Mouse (Mus musculus): ENCODE data around the gene Rhox8. TPM values are rescaled to one million over a fixed set of nuclear protein-coding genes. Genes with fewer than 3 reads are reported as not detected.
A peak's percentile ranks its signal among the peaks of the same experiment; 100 is the strongest.
"Not testable (repeated sequence)": the region's sequence is repeated elsewhere in the genome, so short reads cannot be mapped to it uniquely, and the experiment has no call there.

Gene Rhox8
- polyA plus RNA-seq (2015; fragmentation: Nextera tagmentation; extraction: Ambion mirVana), result not detected in 2 replicates

DNA sequence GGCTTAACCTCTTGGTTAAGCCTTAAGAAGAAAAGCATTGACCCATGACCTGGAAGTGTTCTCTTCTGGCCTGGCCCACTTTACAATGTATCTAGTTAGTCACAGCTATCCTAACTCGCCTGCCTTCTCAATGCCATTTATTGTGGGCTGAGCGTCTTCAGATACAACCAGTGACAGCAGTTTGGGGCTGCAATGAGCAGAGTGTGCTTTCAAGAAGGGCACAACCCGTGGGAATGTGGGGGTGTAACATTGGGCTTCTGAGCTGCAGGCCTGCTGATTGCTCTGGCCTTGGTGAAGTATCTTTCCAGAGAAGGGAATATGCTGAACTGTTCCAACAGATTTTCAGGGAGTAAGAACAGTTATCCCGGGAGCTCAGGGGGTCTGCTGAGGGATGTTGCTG is at the start of gene Rhox8:
Gene Rhox8 (minus strand): TSS at position 101 of the 400 bp plus-strand sequence.
- TF ChIP-seq CTCF (IDR thresholded peaks at IDR 0.05) (no peak), EP300 (IDR thresholded peaks at IDR 0.05) (no peak)
- no peak for DNase-seq (ENCODE audit: low spot score)
- H3K4me1 ChIP-seq (ENCODE audit: insufficient read depth, low read depth, low read length), result no peaks in the 10 kb centered on the region
- H3K27me3 ChIP-seq (replicated peaks; ENCODE audit: insufficient read depth, low read length), result no peaks in the 10 kb centered on the region
- H3K4me3 ChIP-seq (ENCODE audit: low read depth, low read length), result no peak within 1 kb of the TSS
- H3K9ac ChIP-seq (replicated peaks; ENCODE audit: low read depth), result no peak within 1 kb of the TSS
- ATAC-seq, result no peak
- H3K9me3 ChIP-seq (ENCODE audit: low read length), result no peaks in the 10 kb centered on the region
- H3K27ac ChIP-seq (ENCODE audit: low read length), result no peak within 1 kb of the TSS
- H3K36me3 ChIP-seq (ENCODE audit: insufficient read depth, low read length), result no peaks in the 10 kb centered on the region
- H3K4me2 ChIP-seq (replicated peaks; ENCODE audit: low read depth, low read length), result no peak within 1 kb of the TSS
- 68% methylated on average over 4 of the region's 4 CpGs for WGBS

DNA sequence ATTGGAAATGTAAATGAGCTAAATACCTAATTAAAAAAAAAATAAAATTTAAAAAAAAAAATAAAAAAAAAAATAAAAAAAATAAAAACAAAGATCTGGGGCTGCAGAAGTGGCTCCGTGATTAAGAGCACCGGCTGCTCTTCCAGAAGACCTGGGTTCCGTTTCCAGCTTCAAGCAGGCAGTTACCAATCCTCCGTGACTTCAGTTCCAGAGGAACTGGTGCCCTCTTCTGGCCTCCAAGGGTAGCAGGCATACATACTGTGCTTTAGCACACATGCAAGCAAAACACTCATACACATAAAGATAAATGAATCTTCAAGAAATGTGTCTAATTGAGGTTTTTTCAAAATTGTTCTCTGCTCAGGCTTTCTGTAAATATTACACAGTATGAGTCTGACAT is 37.6 kb upstream of the Rhox8 start:
- DNase-seq (ENCODE audit: low spot score) (no peak), ATAC-seq (no peak)
- Histone ChIP-seq H3K9me3 (ENCODE audit: low read length) (no peaks in the 10 kb centered on the region), H3K27me3 (replicated peaks; ENCODE audit: insufficient read depth, low read length) (no peaks in the 10 kb centered on the region), H3K36me3 (ENCODE audit: insufficient read depth, low read length) (no peaks in the 10 kb centered on the region), H3K4me2 (replicated peaks; ENCODE audit: low read depth, low read length) (no peak overlapping the region), H3K9ac (replicated peaks; ENCODE audit: low read depth) (no peak overlapping the region), H3K27ac (ENCODE audit: low read length) (no peak overlapping the region), H3K4me3 (ENCODE audit: low read depth, low read length) (no peak overlapping the region), H3K4me1 (ENCODE audit: insufficient read depth, low read depth, low read length) (no peaks in the 10 kb centered on the region)
- WGBS, result 75% methylated on average over 4 of the region's 4 CpGs
- TF ChIP-seq EP300 (IDR thresholded peaks at IDR 0.05), result no peak
- TF ChIP-seq CTCF (IDR thresholded peaks at IDR 0.05), result no peak

DNA sequence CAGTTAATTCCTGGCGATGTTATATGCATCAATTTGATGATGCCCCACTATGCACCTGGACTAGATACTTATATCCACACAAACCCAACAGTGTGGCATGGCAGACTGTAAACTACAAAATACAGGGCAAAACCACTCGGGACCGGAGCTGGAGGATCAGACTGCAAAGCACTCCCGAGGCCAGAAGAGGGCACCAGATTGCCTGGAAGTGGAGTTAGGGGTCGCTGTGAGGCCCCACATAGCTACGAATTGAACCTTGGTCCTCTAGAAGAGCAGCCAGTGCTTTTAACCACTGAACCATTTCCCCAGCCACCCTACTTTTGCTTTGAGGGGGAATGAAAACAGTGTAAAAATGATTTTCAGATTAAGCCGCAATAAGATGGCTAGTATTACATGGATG is 29.8 kb upstream of the Rhox8 start:
- 50% methylated on average over 7 of the region's 7 CpGs for WGBS
- Histone ChIP-seq H3K4me1 (ENCODE audit: insufficient read depth, low read depth, low read length) (no peaks in the 10 kb centered on the region), H3K9ac (replicated peaks; ENCODE audit: low read depth) (no peak overlapping the region), H3K9me3 (ENCODE audit: low read length) (no peaks in the 10 kb centered on the region), H3K27me3 (replicated peaks; ENCODE audit: insufficient read depth, low read length) (no peaks in the 10 kb centered on the region), H3K36me3 (ENCODE audit: insufficient read depth, low read length) (no peaks in the 10 kb centered on the region), H3K4me3 (ENCODE audit: low read depth, low read length) (no peak overlapping the region), H3K4me2 (replicated peaks; ENCODE audit: low read depth, low read length) (no peak overlapping the region), H3K27ac (ENCODE audit: low read length) (no peak overlapping the region)
- ATAC-seq (no peak), DNase-seq (ENCODE audit: low spot score) (no peak)
- TF ChIP-seq CTCF (IDR thresholded peaks at IDR 0.05), result no peak
- no peak for TF ChIP-seq EP300 (IDR thresholded peaks at IDR 0.05)

DNA sequence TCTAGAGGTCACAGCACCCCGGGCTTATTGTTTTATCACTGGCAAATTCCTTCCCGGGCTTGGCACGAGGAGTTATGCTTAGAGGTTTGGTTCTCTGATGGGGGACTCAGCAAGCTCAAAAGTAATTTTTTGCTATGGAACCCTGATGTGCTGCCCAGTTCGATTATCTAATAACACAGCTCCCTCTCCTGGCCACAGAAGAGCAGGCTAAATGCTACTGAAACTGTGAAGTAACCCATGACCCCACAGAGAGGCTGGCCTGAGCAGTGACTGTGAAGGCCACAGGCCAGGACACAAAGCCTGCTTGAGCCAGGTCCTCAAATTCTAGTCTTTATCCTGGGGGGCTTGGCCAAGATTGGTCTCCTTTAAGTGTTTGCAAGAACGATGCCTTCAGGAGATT is 25.0 kb upstream of the Rhox8 start:
- 64% methylated on average over 5 of the region's 5 CpGs for WGBS
- Histone ChIP-seq H3K4me3 (ENCODE audit: low read depth, low read length) (no peak overlapping the region), H3K4me1 (ENCODE audit: insufficient read depth, low read depth, low read length) (no peaks in the 10 kb centered on the region), H3K27ac (ENCODE audit: low read length) (no peak overlapping the region), H3K27me3 (replicated peaks; ENCODE audit: insufficient read depth, low read length) (no peaks in the 10 kb centered on the region), H3K36me3 (ENCODE audit: insufficient read depth, low read length) (no peaks in the 10 kb centered on the region), H3K9ac (replicated peaks; ENCODE audit: low read depth) (no peak overlapping the region), H3K4me2 (replicated peaks; ENCODE audit: low read depth, low read length) (no peak overlapping the region), H3K9me3 (ENCODE audit: low read length) (no peaks in the 10 kb centered on the region)
- ATAC-seq (no peak), DNase-seq (ENCODE audit: low spot score) (no peak)
- TF ChIP-seq CTCF (IDR thresholded peaks at IDR 0.05), result 0 out of 2 replicates have a peak, but pooled peaks have one; percentile 4
- TF ChIP-seq EP300 (IDR thresholded peaks at IDR 0.05), result no peak

DNA sequence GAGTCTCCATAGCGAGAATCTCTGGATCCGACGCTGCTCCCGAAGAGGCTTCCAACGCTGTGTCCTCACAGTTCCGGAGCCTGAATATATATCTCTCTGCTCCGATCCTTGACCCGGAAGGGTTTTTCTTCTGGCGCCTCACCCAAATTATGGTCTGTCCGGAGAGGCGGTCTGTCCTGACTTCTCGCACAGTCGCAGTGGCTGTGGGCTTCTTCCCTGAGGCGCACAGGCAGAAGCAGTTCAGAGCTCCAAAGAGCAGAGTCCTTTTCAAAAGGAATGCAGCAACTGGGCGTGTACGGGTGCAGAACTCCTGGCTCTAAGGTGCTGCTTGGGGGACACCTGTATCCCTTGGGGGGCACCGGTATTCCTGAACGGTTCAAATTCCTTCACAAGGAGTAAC is 22.9 kb upstream of the Rhox8 start, which contains the start of gene Rhox9:
Gene Rhox9 (minus strand): TSS at position 101 of the 400 bp plus-strand sequence.
- H3K4me3 ChIP-seq (ENCODE audit: low read depth, low read length); H3K27ac ChIP-seq (ENCODE audit: low read length); H3K27me3 ChIP-seq (replicated peaks; ENCODE audit: insufficient read depth, low read length); H3K4me1 ChIP-seq (ENCODE audit: insufficient read depth, low read depth, low read length); H3K4me2 ChIP-seq (replicated peaks; ENCODE audit: low read depth, low read length); H3K36me3 ChIP-seq (ENCODE audit: insufficient read depth, low read length); H3K9me3 ChIP-seq (ENCODE audit: low read length); DNase-seq (ENCODE audit: low spot score); ATAC-seq; H3K9ac ChIP-seq (replicated peaks; ENCODE audit: low read depth): not testable (repeated sequence)
- WGBS, result 79% methylated on average over 9 of the region's 18 CpGs

DNA sequence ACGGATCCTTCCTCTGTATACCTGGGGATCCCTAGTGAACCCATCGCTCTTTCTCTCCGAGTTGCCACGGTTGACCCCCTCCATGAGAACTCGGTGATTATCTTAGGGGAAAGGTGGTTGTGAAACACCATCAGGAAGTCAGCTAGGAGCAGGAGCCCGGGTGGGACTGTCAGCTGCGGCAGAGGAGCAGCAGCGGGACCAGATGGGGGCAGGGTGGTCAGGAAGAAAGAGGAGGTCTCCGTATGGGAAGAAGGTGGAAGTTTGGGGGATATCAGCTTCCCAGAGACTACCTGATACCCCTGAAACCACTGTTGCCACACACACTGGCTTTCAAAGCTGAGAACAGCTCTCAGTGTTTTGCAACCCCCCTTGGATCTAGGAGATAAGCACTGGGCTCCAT is 18.4 kb upstream of the Rhox8 start, which contains the start of gene Rhox7b:
Gene Rhox7b (minus strand): TSS at position 101 of the 400 bp plus-strand sequence.
- not testable (repeated sequence) for H3K4me3 ChIP-seq (ENCODE audit: low read depth, low read length); H3K36me3 ChIP-seq (ENCODE audit: insufficient read depth, low read length); H3K27me3 ChIP-seq (replicated peaks; ENCODE audit: insufficient read depth, low read length); H3K9ac ChIP-seq (replicated peaks; ENCODE audit: low read depth); H3K27ac ChIP-seq (ENCODE audit: low read length); H3K4me1 ChIP-seq (ENCODE audit: insufficient read depth, low read depth, low read length); ATAC-seq; DNase-seq (ENCODE audit: low spot score); H3K9me3 ChIP-seq (ENCODE audit: low read length); H3K4me2 ChIP-seq (replicated peaks; ENCODE audit: low read depth, low read length)
- WGBS, result 60% methylated on average over 9 of the region's 9 CpGs

DNA sequence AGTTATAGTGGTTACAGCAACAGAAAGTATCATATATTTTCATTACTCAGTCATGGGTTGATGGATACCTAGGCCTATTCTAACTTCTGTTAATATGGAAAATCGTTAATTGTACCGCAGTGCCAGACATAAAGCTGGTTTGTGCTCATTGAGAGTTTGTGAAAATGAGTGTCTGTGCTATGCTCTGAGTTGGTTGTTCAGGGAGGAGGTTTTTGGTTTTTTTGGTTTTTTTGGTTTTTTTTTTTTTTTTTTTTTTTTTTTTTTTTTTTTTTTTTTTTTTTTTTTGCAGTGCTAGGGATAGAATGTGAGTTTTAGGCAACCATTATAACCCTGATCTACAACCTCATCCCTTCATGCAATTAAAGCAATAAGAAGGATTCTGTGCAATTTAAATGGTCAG is 7.1 kb downstream of the Rhox8 start:
- TF ChIP-seq EP300 (IDR thresholded peaks at IDR 0.05) (no peak), CTCF (IDR thresholded peaks at IDR 0.05) (no peak)
- H3K36me3 ChIP-seq (ENCODE audit: insufficient read depth, low read length), result no peaks in the 10 kb centered on the region
- no peak overlapping the region for H3K27ac ChIP-seq (ENCODE audit: low read length)
- H3K27me3 ChIP-seq (replicated peaks; ENCODE audit: insufficient read depth, low read length), result no peaks in the 10 kb centered on the region
- H3K4me3 ChIP-seq (ENCODE audit: low read depth, low read length), result no peak overlapping the region
- H3K4me1 ChIP-seq (ENCODE audit: insufficient read depth, low read depth, low read length), result no peaks in the 10 kb centered on the region
- no peak for ATAC-seq
- no peak overlapping the region for H3K9ac ChIP-seq (replicated peaks; ENCODE audit: low read depth)
- 91% methylated on average over 2 of the region's 2 CpGs for WGBS
- H3K9me3 ChIP-seq (ENCODE audit: low read length), result no peaks in the 10 kb centered on the region
- DNase-seq (ENCODE audit: low spot score), result no peak
- H3K4me2 ChIP-seq (replicated peaks; ENCODE audit: low read depth, low read length), result no peak overlapping the region

DNA sequence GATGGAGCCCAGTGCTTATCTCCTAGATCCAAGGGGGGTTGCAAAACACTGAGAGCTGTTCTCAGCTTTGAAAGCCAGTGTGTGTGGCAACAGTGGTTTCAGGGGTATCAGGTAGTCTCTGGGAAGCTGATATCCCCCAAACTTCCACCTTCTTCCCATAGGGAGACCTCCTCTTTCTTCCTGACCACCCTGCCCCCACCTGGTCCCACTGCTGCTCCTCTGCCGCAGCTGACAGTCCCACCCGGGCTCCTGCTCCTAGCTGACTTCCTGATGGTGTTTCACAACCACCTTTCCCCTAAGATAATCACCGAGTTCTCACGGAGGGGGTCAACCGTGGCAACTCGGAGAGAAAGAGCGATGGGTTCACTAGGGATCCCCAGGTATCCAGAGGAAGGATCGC is 47.4 kb downstream of the Rhox8 start, which contains the start of gene Rhox7a:
Gene Rhox7a (plus strand): TSS at position 301 of the 400 bp plus-strand sequence.
- not testable (repeated sequence) for H3K4me2 ChIP-seq (replicated peaks; ENCODE audit: low read depth, low read length); H3K27ac ChIP-seq (ENCODE audit: low read length); H3K4me3 ChIP-seq (ENCODE audit: low read depth, low read length); H3K9ac ChIP-seq (replicated peaks; ENCODE audit: low read depth); H3K36me3 ChIP-seq (ENCODE audit: insufficient read depth, low read length); DNase-seq (ENCODE audit: low spot score); ATAC-seq; H3K4me1 ChIP-seq (ENCODE audit: insufficient read depth, low read depth, low read length); H3K27me3 ChIP-seq (replicated peaks; ENCODE audit: insufficient read depth, low read length); H3K9me3 ChIP-seq (ENCODE audit: low read length)
- 92% methylated on average over 5 of the region's 8 CpGs for WGBS

DNA sequence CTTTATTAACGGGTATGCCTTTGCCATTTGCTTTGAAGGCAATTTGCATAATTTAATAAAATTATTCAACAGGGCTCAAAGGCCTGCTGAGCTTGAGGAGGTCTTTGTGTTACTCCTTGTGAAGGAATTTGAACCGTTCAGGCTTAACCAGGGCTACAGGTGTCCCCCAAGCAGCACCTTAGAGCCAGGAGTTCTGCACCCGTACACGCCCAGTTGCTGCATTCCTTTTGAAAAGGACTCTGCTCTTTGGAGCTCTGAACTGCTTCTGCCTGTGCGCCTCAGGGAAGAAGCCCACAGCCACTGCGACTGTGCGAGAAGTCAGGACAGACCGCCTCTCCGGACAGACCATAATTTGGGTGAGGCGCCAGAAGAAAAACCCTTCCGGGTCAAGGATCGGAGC is 52.1 kb downstream of the Rhox8 start, which contains the start of gene Rhox6:
Gene Rhox6 (plus strand): TSS at position 301 of the 400 bp plus-strand sequence.
- H3K27me3 ChIP-seq (replicated peaks; ENCODE audit: insufficient read depth, low read length); H3K4me1 ChIP-seq (ENCODE audit: insufficient read depth, low read depth, low read length); H3K9ac ChIP-seq (replicated peaks; ENCODE audit: low read depth); H3K4me2 ChIP-seq (replicated peaks; ENCODE audit: low read depth, low read length); ATAC-seq; H3K36me3 ChIP-seq (ENCODE audit: insufficient read depth, low read length); H3K9me3 ChIP-seq (ENCODE audit: low read length); H3K4me3 ChIP-seq (ENCODE audit: low read depth, low read length); H3K27ac ChIP-seq (ENCODE audit: low read length); DNase-seq (ENCODE audit: low spot score): not testable (repeated sequence)
- WGBS, result 82% methylated on average over 4 of the region's 12 CpGs

Data from lung, postnatal 0 days (tissue).